Mouse (Mus musculus) lung, embryonic 15.5 days (tissue): ENCODE measurements around the gene Zbtb38. TPM values are rescaled to one million over a fixed set of nuclear protein-coding genes. Genes with fewer than 3 reads are reported as not detected.

Experiments used
- ATAC-seq: fragments of 200-750 bp; cut with Nextera tagmentation; 2 replicates; pipeline ENCODE4 v1.8.0; 2017; ENCODE audit warnings: moderate number of reproducible peaks, borderline replicate concordance; ENCODE audit not compliant: low FRiP score, low TSS enrichment; ENCODE audit errors: extremely low read depth
- H3K27ac ChIP-seq: fragments of 300-500 bp; sonication (generic); 2 replicates; pipeline ENCODE4 v1.5.1; 2015; ENCODE audit warnings: moderate library complexity, mild to moderate bottlenecking, inconsistent platforms
- H3K27me3 ChIP-seq: fragments of 300-500 bp; sonication (generic); 2 replicates; pipeline ENCODE4 v1.6.1; 2015; ENCODE audit warnings: inconsistent platforms
- H3K36me3 ChIP-seq: fragments of 300-500 bp; sonication (generic); 2 replicates; pipeline ENCODE4 v1.6.1; 2015; ENCODE audit warnings: inconsistent platforms
- H3K4me1 ChIP-seq: fragments of 300-500 bp; sonication (generic); 2 replicates; pipeline ENCODE4 v1.6.1; 2015; ENCODE audit warnings: inconsistent platforms
- H3K4me2 ChIP-seq: fragments of 300-500 bp; sonication (generic); 2 replicates; pipeline ENCODE4 v1.6.1; 2015; ENCODE audit warnings: inconsistent platforms, mild to moderate bottlenecking, moderate library complexity
- H3K4me3 ChIP-seq: fragments of 300-500 bp; sonication (generic); 2 replicates; pipeline ENCODE4 v1.5.1; 2015; ENCODE audit warnings: mild to moderate bottlenecking, inconsistent platforms
- H3K9ac ChIP-seq: fragments of 300-500 bp; sonication (generic); 2 replicates; pipeline ENCODE4 v1.6.1; 2015; ENCODE audit warnings: inconsistent platforms
- H3K9me3 ChIP-seq: fragments of 300-500 bp; sonication (generic); 2 replicates; pipeline ENCODE4 v1.6.1; 2016; ENCODE audit warnings: inconsistent platforms
- WGBS: fragments of 180-500 bp; shearing (Covaris S2); methylation state at CpG from one replicate; pipeline ENCODE4 v1.1.7; 2015; 5-methylcytosine and 5-hydroxymethylcytosine counted together
- polyA plus RNA-seq: library from polyadenylated mRNA; unstranded; fragments of >200 nt; fragmentation: Nextera tagmentation; extraction: Ambion mirVana; gene quantifications from 2 replicates; pipeline ENCODE4 v1.2.1, GENCODE M21; 2015

Zbtb38 gene
- polyA plus RNA-seq, 1 experiment from 2014 or later = 26.4 TPM

DNA sequence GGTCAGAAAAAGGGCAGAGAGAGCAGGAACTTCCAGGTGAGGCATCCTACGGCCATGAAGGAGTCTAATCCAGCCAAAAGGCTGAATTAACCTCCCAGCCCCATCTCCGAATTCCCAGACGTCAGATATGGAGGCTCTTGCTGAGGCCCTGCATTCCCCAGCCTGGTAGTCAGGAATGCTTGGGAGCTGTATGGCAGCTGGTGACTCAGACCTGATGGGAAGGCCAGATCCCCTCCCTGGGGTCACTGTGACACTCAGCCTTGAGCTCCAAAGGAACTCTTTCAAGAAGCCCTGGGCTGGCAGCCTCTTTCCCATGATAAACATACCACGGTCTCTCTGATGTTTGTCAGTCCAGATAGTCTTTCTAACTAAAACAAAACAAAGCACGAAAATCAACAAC, 30.6 kb upstream of the Zbtb38 start:
- H3K27me3 ChIP-seq = no peaks in the 10 kb centered on the region
- H3K4me3 ChIP-seq = no peak overlapping the region
- no peak overlapping the region for H3K9ac ChIP-seq
- H3K4me2 ChIP-seq = no peak overlapping the region
- H3K27ac ChIP-seq = no peak overlapping the region
- H3K36me3 ChIP-seq = no peaks in the 10 kb centered on the region
- WGBS = 42% methylated on average over 5 of the region's 5 CpGs
- no peaks in the 10 kb centered on the region for H3K9me3 ChIP-seq
- peaks cover 24% of the 10 kb centered on the region for H3K4me1 ChIP-seq
- no peak for ATAC-seq

DNA sequence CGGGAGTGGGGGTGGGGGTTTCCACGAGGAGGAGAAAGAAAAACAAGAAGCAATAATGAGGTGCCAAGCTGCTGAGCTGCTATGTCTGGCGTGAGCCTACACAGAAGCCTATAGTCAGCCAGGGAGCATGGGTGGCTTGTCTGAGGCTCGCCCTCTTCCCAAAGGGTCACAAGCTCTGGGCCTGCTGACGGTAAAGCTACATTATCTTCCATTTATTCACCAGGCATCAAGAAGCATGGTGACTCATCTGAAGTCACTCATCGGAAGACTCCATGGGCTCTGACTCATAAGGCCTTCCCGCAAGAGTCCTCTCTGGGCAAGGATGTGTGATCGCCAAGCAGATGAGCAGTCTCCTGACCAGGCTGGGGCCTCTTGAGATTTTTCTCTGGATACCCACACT, 29.4 kb upstream of the Zbtb38 start:
- no peak overlapping the region for H3K4me3 ChIP-seq
- no peak for ATAC-seq
- no peaks in the 10 kb centered on the region for H3K36me3 ChIP-seq
- H3K9ac ChIP-seq = no peak overlapping the region
- no peak overlapping the region for H3K4me2 ChIP-seq
- H3K27ac ChIP-seq = no peak overlapping the region
- no peaks in the 10 kb centered on the region for H3K9me3 ChIP-seq
- no peaks in the 10 kb centered on the region for H3K27me3 ChIP-seq
- peaks cover 20% of the 10 kb centered on the region for H3K4me1 ChIP-seq
- 61% methylated on average over 8 of the region's 8 CpGs for WGBS

DNA sequence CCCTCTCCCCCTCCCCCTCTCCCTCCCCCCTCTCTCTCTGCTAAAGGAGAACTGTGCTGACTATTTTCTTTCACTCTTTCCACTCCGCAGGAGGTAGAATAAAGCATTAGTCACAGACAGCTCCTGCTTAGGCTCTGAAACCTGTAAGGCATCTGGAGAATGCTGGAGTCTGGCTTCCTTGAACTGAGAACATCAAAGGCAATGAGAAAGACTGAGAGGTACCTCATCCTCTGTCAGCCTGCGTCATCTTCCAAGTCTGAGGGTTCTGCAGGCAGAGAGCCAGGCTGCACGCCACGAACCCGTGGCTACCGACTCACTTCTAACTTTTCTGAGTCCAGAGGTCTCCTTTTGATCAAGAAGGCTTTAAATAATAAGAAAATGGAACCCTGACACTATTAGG, 20.5 kb upstream of the Zbtb38 start:
- Histone ChIP-seq H3K4me2 (no peak overlapping the region), H3K4me1 (no peaks in the 10 kb centered on the region), H3K9ac (no peak overlapping the region), H3K9me3 (no peaks in the 10 kb centered on the region), H3K4me3 (no peak overlapping the region), H3K27ac (no peak overlapping the region), H3K36me3 (no peaks in the 10 kb centered on the region), H3K27me3 (no peaks in the 10 kb centered on the region)
- ATAC-seq = no peak
- WGBS = 9% methylated on average over 6 of the region's 6 CpGs

DNA sequence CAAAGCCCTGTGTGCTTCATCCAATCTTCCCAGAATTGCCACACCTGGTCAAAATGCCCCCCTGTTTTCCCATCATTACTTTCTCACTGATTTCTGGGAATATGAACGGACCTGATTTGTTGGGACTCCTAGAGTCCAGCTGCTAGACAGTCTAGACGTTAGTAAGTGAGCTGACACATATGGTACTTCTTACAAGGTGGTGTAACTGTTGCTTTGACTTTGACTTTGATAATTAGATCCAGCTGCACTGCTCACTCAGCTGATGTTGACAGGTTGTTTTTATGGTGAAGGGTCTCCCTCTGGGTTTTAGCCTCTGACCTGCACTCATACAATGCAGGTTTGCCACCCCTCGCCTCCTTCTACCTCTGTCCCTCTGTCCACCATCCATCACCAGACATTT, 17.8 kb upstream of the Zbtb38 start:
- no peak overlapping the region for H3K4me3 ChIP-seq
- no peak overlapping the region for H3K27ac ChIP-seq
- WGBS = 56% methylated on average over 3 of the region's 3 CpGs
- no peaks in the 10 kb centered on the region for H3K9me3 ChIP-seq
- no peak overlapping the region for H3K4me2 ChIP-seq
- H3K27me3 ChIP-seq = no peaks in the 10 kb centered on the region
- H3K9ac ChIP-seq = no peak overlapping the region
- no peak for ATAC-seq
- no peaks in the 10 kb centered on the region for H3K4me1 ChIP-seq
- no peaks in the 10 kb centered on the region for H3K36me3 ChIP-seq

DNA sequence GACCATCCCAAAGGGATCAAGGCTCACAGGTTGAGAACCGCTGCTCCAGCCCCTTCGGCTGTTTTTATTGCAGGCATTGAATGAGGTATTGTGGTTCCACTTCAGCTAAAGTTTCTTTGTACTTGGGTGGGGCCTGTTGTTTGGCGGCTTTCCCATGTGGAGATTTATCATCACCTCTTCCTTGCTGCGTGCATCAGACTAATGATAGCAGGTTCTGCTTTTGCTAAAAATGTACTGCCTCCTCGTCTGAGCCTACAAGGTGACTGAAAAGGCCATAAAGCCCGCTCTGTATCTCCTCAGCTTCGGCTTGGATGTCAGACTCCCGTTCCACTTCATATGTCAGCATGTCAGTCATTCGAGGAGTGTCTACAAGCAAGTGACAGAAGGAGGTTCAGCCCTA, 17.0 kb upstream of the Zbtb38 start:
- Histone ChIP-seq H3K9me3 (no peaks in the 10 kb centered on the region), H3K9ac (no peak overlapping the region), H3K36me3 (no peaks in the 10 kb centered on the region), H3K4me1 (no peaks in the 10 kb centered on the region), H3K27ac (no peak overlapping the region), H3K4me2 (no peak overlapping the region), H3K4me3 (no peak overlapping the region), H3K27me3 (no peaks in the 10 kb centered on the region)
- no peak for ATAC-seq
- 68% methylated on average over 9 of the region's 9 CpGs for WGBS

DNA sequence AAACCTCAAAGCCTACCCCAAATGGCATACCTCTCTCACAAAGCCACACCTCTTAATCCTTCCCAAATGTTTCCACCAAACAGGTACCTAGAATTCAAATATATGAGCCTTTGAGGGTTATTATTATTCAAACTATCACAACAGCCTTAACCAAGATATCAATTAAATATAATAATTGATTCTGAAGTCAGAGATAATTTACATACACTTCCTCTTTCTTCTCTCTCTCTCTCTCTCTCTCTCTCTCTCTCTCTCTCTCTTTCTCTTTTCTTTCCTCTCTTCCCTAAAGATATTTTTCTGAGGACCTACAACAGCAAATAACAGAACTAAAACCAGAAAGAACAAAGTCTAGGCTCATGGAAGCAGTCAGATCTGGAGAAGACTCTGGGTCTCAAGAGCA, 15.2 kb upstream of the Zbtb38 start:
- no peak overlapping the region for H3K27ac ChIP-seq
- H3K4me2 ChIP-seq = no peak overlapping the region
- ATAC-seq = no peak
- H3K4me3 ChIP-seq = no peak overlapping the region
- H3K27me3 ChIP-seq = no peaks in the 10 kb centered on the region
- H3K9me3 ChIP-seq = no peaks in the 10 kb centered on the region
- no peak overlapping the region for H3K9ac ChIP-seq
- no peaks in the 10 kb centered on the region for H3K4me1 ChIP-seq
- H3K36me3 ChIP-seq = no peaks in the 10 kb centered on the region

DNA sequence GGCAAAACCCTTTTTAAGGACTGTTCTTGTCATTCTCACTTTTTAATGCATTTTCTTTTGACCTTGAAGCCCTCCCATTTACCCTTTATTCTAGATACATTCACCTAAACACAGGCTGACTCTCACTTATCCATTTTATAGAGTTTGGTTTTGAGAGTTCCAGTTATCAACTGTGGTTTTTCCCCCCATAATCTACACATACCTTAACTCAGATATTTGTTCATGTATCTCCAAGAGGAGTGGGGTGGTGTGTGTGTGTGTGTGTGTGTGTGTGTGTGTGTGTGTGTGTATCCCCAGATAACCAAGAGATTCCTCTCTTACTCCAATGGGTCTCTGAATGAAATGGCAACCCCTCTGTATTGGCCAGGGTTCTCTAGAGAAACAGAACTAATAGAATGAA, 13.4 kb upstream of the Zbtb38 start:
- Histone ChIP-seq H3K27ac (no peak overlapping the region), H3K4me3 (no peak overlapping the region), H3K4me2 (no peak overlapping the region), H3K9ac (no peak overlapping the region), H3K9me3 (no peaks in the 10 kb centered on the region), H3K27me3 (no peaks in the 10 kb centered on the region), H3K36me3 (no peaks in the 10 kb centered on the region), H3K4me1 (no peaks in the 10 kb centered on the region)
- ATAC-seq = no peak

DNA sequence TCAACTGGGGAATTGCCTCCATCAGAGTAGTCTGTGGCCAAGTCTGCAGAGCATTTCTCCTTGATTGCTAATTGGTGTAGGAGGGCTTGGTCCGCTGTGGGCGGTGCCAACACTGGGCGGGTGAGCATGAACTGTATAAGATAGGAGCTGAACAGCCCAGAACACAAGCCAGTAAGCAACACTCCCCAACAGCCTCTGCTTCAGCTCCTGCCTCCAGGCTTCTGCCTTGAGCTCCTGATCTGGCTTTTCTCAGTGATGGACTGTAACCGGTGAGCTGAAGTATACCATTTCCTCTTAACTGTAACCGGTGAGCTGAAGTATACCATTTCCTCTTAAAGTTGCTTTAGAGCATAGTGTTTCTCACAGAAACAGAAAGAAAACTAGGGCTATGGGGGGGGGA, 12.8 kb upstream of the Zbtb38 start:
- no peak for ATAC-seq
- H3K4me2 ChIP-seq = no peak overlapping the region
- H3K27ac ChIP-seq = no peak overlapping the region
- H3K9me3 ChIP-seq = no peaks in the 10 kb centered on the region
- H3K27me3 ChIP-seq = no peaks in the 10 kb centered on the region
- no peaks in the 10 kb centered on the region for H3K4me1 ChIP-seq
- H3K4me3 ChIP-seq = no peak overlapping the region
- 62% methylated on average over 5 of the region's 5 CpGs for WGBS
- H3K36me3 ChIP-seq = no peaks in the 10 kb centered on the region
- H3K9ac ChIP-seq = no peak overlapping the region

DNA sequence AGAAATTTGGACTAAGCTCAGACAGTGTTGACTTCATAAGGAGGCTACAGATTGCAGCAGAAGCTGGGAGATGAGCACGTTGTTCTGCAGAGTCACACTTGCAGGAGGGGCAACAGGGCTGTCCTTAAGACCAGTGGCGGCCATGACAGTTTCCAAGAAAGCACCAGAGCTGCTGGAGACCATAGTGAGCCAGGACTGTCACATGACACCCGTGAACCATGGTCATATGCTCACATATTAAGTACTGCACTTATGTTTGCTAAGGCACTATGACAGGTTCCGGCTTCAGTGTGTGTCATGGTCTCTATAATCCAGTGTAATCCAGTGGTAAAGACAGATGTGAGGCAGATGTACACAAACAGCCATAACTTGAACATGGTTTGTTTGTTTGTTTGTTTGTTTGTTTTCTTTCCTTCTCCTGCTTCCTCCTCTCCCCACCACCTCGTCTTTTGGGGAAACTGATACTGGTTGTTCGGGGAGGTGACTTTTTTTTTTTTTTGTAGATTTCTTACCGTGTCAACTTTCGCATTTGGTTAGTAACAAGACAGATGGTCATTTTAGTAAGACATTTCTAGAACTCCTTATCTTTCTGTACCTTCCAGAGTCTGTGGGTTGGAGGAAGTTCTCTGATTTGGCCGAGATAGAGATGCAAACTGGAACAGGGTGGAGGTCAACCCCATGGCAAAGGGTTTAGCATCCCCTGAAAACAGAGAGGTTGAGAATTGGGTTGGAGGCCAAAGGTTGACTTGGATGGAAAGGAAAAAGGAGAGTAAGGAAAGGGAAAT, 11.4 kb upstream of the Zbtb38 start:
- Histone ChIP-seq H3K9ac (no peak overlapping the region), H3K9me3 (no peaks in the 10 kb centered on the region), H3K36me3 (no peaks in the 10 kb centered on the region), H3K27me3 (no peaks in the 10 kb centered on the region), H3K4me1 (no peaks in the 10 kb centered on the region), H3K27ac (no peak overlapping the region), H3K4me3 (no peak overlapping the region), H3K4me2 (no peak overlapping the region)
- no peak for ATAC-seq
- 76% methylated on average over 9 of the region's 9 CpGs for WGBS

DNA sequence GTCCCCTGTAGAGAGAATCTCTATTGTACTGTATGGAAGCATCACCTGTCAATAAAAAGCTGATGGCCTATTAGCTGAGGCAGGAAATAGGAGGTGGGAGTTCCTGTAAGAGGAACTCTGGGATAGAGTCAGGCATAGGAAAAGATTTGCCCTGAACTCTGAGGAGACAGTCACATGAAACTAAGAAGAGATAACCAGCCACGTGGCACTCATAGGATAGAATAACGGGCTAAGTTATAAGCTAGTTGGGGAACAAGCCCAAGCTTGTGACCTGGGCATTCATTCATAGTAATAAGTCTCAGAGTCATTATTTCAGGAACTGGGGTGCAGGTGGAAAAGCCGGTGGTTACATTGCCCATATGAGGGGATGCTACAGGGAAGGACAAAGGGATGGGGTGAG, 10.4 kb upstream of the Zbtb38 start:
- no peak overlapping the region for H3K9ac ChIP-seq
- H3K27me3 ChIP-seq = no peaks in the 10 kb centered on the region
- WGBS = 87% methylated on average over 3 of the region's 3 CpGs
- no peak overlapping the region for H3K27ac ChIP-seq
- no peaks in the 10 kb centered on the region for H3K9me3 ChIP-seq
- H3K36me3 ChIP-seq = no peaks in the 10 kb centered on the region
- peaks cover 7% of the 10 kb centered on the region; the same call in 1 of the 2 replicates for H3K4me1 ChIP-seq
- ATAC-seq = no peak
- no peak overlapping the region for H3K4me3 ChIP-seq
- no peak overlapping the region for H3K4me2 ChIP-seq

DNA sequence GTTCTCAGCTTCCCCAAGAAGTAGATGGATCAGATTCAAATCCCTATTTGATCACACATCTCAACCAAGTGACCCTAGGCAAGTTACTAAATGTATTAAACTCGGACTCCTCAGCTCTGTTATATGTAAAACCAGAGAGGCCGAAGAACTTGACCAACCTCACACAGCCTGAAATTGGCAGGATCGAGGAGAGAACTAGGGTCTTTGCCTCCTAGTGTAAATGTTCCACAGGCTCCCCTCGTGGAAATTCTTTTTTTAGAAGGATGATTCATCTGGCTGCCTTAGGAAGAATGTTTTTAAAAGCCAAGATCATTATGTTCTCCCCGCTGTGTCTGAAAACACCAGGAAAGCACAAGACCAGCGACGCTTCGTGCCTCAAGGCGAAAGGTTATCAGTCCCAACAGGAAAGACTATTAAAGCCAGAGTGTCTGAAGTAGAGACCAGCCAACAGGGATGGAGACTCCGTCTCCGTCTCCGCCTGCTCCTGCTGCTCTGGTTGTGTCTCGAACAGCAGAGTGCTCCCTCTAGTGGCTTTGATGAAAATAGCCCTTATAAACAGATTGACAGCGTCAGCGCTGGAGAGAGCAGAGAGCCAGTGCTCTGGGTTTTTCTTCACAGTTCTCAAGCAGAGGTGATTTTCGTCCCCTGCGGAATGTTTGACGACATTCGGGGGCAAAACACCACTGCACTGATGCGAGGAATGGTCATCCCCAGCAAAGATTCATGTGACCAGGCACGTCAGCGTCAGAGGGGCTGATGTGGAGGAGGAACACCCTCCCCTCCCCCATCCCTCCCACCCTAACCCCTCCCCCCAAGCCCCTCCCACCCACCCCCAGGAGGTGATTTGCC, 6.3 kb upstream of the Zbtb38 start:
- no peaks in the 10 kb centered on the region for H3K36me3 ChIP-seq
- H3K27ac ChIP-seq = peak overlapping the region; percentile 58
- 8% methylated on average over 22 of the region's 22 CpGs for WGBS

DNA sequence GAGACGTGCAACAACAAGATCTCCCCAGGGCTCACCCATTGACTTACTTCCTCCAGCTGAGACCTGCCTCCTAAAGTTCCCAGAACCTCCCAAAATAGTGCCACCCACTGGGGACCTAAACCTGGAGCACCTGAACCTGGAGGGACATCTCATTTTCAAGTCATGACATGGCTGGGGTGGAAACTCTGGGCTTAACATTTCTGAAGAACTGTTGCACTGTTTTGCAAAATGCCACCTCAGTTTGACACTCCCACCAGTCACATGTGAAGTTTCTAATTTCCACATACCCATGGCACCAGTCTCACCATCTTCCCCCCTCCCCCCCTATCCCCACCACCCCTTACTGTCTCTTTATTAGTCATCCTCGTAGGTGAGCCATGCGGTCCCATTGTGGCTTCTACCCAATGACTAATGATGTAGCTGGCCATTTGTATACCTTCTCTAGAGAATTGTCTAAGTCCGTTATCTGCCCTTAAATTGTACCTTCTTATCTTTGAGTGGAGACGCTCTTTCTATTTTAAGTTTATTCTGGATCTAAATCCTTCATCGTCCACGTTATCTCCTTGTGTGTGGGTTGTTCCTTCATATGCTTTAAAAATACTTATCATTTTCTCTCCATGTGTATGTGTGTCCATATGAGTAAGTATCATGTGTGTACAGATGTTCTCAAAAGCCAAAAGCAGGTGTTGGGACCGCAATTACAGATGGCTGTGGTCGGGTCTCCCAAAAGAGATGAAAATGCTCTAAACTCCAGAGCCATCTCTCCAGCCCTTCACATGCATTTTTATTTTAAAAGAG, 4.2 kb upstream of the Zbtb38 start:
- Histone ChIP-seq H3K9me3 (no peaks in the 10 kb centered on the region), H3K9ac (no peak overlapping the region), H3K27me3 (no peaks in the 10 kb centered on the region), H3K4me2 (no peak overlapping the region), H3K4me3 (no peak overlapping the region), H3K4me1 (peaks cover 19% of the 10 kb centered on the region), H3K36me3 (no peaks in the 10 kb centered on the region), H3K27ac (no peak overlapping the region)
- ATAC-seq = no peak
- 82% methylated on average over 9 of the region's 9 CpGs for whole genome bisulfite sequencing

More for the DNA sequence above, 6.3 kb upstream of the Zbtb38 start:
- H3K9me3 ChIP-seq = no peaks in the 10 kb centered on the region
- no peaks in the 10 kb centered on the region for H3K27me3 ChIP-seq
- H3K4me1 ChIP-seq = peaks cover 7% of the 10 kb centered on the region; the same call in 1 of the 2 replicates
- H3K4me3 ChIP-seq = peak overlapping the region; percentile 34
- no peak overlapping the region for H3K9ac ChIP-seq
- peak; percentile 88 for ATAC-seq
- H3K4me2 ChIP-seq = peak overlapping the region; percentile 58
